Mouse (Mus musculus) kidney, postnatal 14 days (tissue): ENCODE measurements around the gene Guca1b.
"Not testable (repeated sequence)": the region's sequence is repeated elsewhere in the genome, so short reads cannot be mapped to it uniquely, and the experiment has no call there.

Experiments
- DNase-seq: peaks from one replicate; pipeline ENCODE4 v3.0.0; 2022; ENCODE audit warnings: mixed read lengths

Guca1b gene

GRCm38 (mm10) chr17:47420195-47420594 is 35.0 kb downstream of the Guca1b start:
- no peak for DNase-seq

DNA sequence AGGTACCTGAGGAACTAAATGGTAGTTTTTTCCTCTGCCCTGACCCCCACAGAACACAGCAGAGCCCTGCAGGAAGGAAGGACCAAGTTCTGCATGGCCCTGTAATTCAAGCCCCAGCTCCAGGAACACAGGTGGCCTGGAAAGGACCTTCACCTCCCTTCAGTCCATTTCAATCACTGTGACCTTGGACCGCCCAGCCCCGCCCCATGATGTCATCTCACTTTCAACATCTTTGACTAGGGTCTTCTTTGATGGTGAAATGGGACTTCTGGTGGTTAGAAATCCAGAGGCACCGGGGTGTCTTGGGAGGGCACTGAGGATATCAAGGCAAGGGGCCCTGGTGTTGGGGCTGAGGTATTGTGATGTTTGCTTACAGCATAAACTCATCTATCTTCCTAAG is 36.4 kb downstream of the Guca1b start:
- no peak for DNase-seq

- DNase-seq: not testable (repeated sequence)
Observed at GRCm38 (mm10) chr17:47422616-47423015, 37.4 kb downstream of the Guca1b start.

DNA sequence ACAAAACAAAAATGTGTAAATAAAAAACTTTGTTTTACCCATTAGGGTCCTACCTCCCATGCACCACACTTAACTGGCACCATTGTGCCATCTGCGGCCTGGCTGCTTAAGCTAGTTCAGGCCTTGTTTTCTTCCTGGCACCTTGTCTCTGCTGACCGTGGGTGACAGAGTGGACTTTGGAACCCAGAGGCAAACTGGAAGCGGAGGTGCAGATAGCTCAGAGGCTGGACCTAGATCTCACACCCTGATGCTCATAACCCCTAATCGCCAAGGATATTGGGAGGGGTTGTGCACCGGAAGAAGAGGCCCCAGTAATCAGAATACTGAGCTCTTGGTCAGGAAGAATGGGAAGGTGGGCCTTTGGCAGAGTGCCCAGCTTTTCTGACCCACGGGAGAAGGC is 39.0 kb downstream of the Guca1b start:
- no peak for DNase-seq

GRCm38 (mm10) chr17:47427316-47427715 is 42.1 kb downstream of the Guca1b start:
- no peak for DNase-seq

- peak; percentile 62 for DNase-seq
Observed at GRCm38 (mm10) chr17:47428831-47429304, 43.7 kb downstream of the Guca1b start.

DNA sequence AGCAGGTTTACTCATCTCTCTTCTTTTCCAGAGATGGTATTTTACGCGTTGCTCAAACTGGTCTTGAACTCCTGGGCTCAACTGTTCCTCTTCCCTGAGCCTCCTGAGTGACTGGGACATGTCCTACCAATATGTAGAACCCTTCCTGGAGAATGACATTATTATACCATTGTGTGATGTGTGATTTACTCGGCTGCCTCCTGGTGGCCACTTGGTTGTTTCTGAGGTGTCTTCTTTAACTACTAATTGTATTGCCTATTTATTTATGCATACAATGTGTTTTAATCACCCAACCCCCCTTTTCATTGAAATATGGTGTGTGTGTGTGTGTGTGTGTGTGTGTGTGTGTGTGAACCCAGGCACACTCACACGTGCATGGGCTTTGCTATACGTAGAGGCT is 45.6 kb downstream of the Guca1b start:
- DNase-seq: no peak

DNA sequence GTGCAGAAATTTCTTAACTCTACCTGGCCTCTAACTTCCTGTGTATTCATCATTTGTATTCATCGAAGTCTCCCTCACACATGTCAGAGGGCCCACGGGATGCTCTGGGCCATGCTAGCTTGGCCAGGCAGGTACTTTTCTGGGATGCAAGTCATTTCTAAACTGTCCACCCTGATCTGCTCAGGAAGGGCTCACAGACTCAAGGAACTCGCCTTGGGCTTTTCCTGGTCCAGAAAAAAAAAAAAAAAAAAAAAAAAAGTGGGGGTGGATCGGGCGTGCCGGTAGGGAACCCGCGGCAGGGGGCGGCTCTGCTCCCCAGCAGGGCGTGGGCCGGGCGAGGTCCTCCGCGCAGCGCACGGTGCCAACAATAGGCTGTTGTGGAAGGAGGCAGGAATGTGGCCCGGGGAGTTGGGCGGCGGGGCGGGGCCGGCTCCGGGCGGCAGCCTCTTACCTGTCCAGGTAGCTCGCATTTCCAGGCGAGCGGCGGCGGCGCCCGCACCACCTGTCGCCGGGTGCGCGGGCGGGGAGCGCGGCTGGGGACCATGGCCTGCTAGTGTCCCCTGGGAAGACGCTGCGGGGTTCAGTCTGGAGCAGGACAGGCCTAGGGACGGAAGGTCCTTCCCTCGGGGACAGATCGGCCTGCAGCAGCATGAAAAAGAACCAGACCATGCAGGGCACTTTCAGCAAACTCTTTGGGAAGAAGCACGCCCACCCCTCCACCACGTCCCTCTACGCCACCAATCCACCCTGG is 51.1 kb downstream of the Guca1b start, which contains the start of gene AI661453:
TSS of gene AI661453 (plus strand) at position 460 of the 751 bp plus-strand sequence.
- DNase-seq: peak; percentile 85

DNA sequence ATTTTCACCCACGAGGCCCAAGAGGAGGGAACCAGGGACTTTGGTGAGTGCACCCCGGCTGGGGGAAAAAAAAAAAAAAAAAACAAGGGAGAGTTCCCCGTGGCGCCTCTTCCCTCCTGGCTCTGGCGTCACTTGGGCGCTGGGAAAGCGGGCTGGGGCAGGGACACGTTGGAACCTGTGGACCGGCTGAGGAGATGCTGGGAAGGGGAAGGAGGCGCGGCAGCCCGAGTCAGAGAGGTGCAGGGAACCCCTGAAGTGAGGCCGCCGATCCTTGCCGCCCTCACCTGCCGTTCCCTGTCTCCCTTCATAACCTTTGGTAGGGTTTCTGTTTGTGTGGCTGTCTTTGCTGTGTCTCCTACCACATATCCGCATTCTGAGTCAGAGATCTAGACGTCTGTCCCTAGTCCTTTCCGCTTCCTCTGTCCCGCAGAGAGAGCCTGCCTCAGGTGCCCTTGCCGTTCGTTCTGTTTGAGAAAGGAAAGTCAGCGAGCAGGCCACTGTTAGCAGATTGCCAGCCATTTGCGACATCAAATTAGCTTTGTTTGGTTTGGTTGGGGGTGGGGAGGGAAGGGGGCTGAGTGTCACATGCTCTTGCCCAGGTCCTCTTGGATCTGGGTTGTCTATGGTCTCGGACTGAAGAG is 51.8 kb downstream of the Guca1b start, which contains the start of gene 1700001C19Rik:
TSS of gene 1700001C19Rik (minus strand) at position 470 of the 641 bp plus-strand sequence.
- no peak for DNase-seq

- no peak for DNase-seq
Observed at GRCm38 (mm10) chr17:47438611-47439010, 53.4 kb downstream of the Guca1b start.

- no peak for DNase-seq
Observed at GRCm38 (mm10) chr17:47439396-47440028, 54.3 kb downstream of the Guca1b start.

DNA sequence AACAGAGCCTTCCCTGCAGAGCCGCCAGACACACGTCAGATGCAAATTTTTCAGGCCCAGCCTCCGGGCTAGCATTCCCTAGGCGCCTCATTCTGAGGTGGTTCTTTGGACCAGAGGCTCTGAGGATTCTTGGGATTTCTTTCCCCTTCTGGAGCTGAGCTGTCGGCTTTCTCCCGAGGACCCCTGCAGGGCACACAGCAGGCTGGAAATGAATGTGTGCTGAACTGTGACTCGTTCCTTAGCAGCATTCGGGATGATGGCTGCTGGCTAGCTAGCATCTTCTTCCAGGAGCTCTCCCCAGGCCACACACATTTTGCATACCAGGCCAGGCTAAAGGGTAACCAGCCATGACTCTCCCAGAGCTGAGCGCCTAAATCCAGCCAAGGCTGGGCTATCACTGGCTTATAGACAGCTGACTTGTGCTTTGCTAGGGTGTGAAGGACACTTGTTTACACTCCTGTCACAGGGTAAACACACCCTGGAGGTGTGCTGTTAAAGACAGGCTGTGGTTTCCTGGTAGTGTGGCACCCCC is 55.2 kb downstream of the Guca1b start:
- peak; percentile 58 for DNase-seq

DNA sequence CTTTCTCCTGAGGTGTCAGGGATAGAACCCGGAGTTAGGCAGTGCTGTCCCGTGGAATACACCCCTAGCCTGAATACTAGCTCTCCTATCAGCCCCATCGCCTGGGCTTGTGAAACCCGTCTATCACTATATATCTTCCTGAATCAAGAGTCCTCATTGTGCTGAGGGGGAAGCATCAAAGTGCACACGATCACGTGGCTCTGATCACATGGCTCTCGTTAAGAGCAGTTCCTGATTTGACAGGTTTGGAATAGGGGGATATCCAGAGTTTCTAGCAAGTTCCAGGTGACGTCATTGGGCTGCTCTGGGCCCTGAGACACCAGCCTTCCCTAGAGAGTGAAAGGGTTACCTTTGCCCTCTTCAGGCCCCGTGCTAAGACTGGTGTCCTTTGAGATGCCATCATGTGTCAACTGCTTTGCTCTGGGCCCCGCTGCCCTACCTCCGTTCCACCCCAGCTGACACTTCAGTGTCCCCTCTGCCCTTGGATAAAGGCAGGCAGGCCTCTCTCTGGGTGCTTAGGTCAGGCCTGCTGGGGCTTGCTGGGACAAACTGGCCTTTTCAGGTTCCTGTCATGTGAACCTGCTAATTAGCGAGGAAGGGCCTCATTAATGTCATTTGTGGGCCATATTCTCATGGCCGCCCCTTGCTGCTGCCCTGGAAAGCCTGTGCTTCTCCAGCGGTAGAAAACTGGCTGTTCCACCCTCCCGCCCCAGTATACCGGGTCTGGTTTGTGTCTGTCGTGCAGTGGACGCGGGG is 56.3 kb downstream of the Guca1b start:
- no peak for DNase-seq

DNA sequence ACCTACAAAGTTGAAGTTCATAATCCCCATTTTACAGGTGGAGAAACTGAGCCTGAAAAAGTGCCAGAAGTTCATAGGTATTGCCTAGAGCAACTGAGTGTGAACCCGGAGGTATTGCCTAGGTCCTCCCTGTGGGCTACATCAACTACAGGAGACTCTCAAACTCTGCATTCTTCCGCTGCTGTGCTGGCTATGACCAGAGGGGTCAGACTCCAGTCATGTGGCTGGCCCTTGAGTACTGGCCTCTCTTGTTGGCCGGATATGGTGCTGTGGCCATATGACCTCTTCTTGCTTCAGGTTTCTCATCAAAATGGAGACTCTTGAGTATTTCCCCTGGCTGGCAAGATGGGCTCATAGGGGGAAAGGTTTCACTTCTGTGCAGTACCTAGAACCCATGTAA is 57.1 kb downstream of the Guca1b start:
- DNase-seq: no peak
